Mouse (Mus musculus) neural tube, embryonic 14.5 days (tissue): ENCODE results near the gene Cacna1d. TPM values are rescaled to one million over a fixed set of nuclear protein-coding genes. Genes with fewer than 3 reads are reported as not detected.
A peak's percentile ranks its signal among the peaks of the same experiment; 100 is the strongest.

ENCODE experiments used
- ATAC-seq: fragments of 200-750 bp; cut with Nextera tagmentation; 2 replicates; pipeline ENCODE4 v1.8.0; 2017; ENCODE audit warnings: low read depth, mild to moderate bottlenecking, moderate TSS enrichment, moderate library complexity
- H3K27ac ChIP-seq: fragments of 300-500 bp; sonication (generic); 2 replicates; pipeline ENCODE4 v1.5.1; 2014; ENCODE audit warnings: low read depth, mild to moderate bottlenecking, control low read depth, low read length, moderate library complexity, mixed read lengths
- H3K27me3 ChIP-seq: fragments of 300-500 bp; sonication (generic); 2 replicates; pipeline ENCODE4 v1.6.1; 2014; ENCODE audit warnings: low read length; ENCODE audit not compliant: control insufficient read depth, insufficient read depth
- H3K36me3 ChIP-seq: fragments of 300-500 bp; sonication (generic); 2 replicates; pipeline ENCODE4 v1.6.1; 2014; ENCODE audit warnings: low read length, mixed read lengths; ENCODE audit not compliant: control insufficient read depth, insufficient read depth
- H3K4me1 ChIP-seq: fragments of 300-500 bp; sonication (generic); 2 replicates; pipeline ENCODE4 v1.6.1; 2014; ENCODE audit warnings: low read length; ENCODE audit not compliant: control insufficient read depth, insufficient read depth
- H3K4me2 ChIP-seq: fragments of 300-500 bp; sonication (generic); 2 replicates; pipeline ENCODE4 v1.6.1; 2014; ENCODE audit warnings: mild to moderate bottlenecking, low read depth, low read length, control low read depth
- H3K4me3 ChIP-seq: fragments of 300-500 bp; sonication (generic); 2 replicates; pipeline ENCODE4 v1.5.1; 2014; ENCODE audit warnings: low read depth, low read length, control low read depth, mixed read lengths
- H3K9ac ChIP-seq: fragments of 300-500 bp; sonication (generic); replicated peaks from 2 replicates; pipeline ENCODE4 v1.6.1; 2014; ENCODE audit warnings: low read depth, mild to moderate bottlenecking, control low read depth, low read length, mixed read lengths
- H3K9me3 ChIP-seq: fragments of 300-500 bp; sonication (generic); 2 replicates; pipeline ENCODE4 v1.6.1; 2016; ENCODE audit warnings: low read length; ENCODE audit not compliant: control insufficient read depth
- WGBS: fragments of 180-500 bp; shearing (Covaris S2); extraction: QIAGEN DNeasy Blood & Tissue Kit; methylation state at CpG from one replicate; pipeline ENCODE4 v1.1.7; 2014; 5-methylcytosine and 5-hydroxymethylcytosine counted together
- polyA plus RNA-seq: library from polyadenylated mRNA; unstranded; fragments of >200 nt; fragmentation: Nextera tagmentation; extraction: Ambion mirVana; gene quantifications from 2 replicates; pipeline ENCODE4 v1.2.1, GENCODE M21; 2014

Gene Cacna1d
- polyA plus RNA-seq, 1 experiment from 2014 or later = 23.9 TPM

GRCm38 (mm10) chr14:30163733-30164708 lies 327.2 kb downstream of the Cacna1d start:
- WGBS = 66% methylated on average over 20 of the region's 20 CpGs
- no peaks in the 10 kb centered on the region for H3K9me3 ChIP-seq
- no peak overlapping the region for H3K9ac ChIP-seq
- H3K4me1 ChIP-seq = peaks cover 5% of the 10 kb centered on the region; the same call in 1 of the 2 replicates
- H3K4me3 ChIP-seq = no peak overlapping the region
- peak; percentile 73; the same call in 1 of the 2 replicates for ATAC-seq
- no peaks in the 10 kb centered on the region for H3K27me3 ChIP-seq
- peak overlapping the region; percentile 49; the same call in 1 of the 2 replicates for H3K27ac ChIP-seq
- no peak overlapping the region for H3K4me2 ChIP-seq
- H3K36me3 ChIP-seq = no peaks in the 10 kb centered on the region

GRCm38 (mm10) chr14:30147774-30148173 lies 343.5 kb downstream of the Cacna1d start:
- WGBS = 29% methylated on average over 7 of the region's 7 CpGs

GRCm38 (mm10) chr14:30138379-30138964 lies 352.8 kb downstream of the Cacna1d start:
- Histone ChIP-seq H3K9me3 (no peaks in the 10 kb centered on the region), H3K4me1 (no peaks in the 10 kb centered on the region), H3K36me3 (no peaks in the 10 kb centered on the region), H3K27ac (no peak overlapping the region), H3K27me3 (no peaks in the 10 kb centered on the region), H3K4me3 (no peak overlapping the region), H3K9ac (no peak overlapping the region), H3K4me2 (no peak overlapping the region)
- ATAC-seq = no peak; the same call in 1 of the 2 replicates
- WGBS = 47% methylated on average over 11 of the region's 11 CpGs

More at GRCm38 (mm10) chr14:30147774-30148173, 343.5 kb downstream of the Cacna1d start:
- Histone ChIP-seq H3K27me3 (no peaks in the 10 kb centered on the region), H3K36me3 (no peaks in the 10 kb centered on the region), H3K9ac (no peak overlapping the region), H3K9me3 (no peaks in the 10 kb centered on the region), H3K4me2 (no peak overlapping the region), H3K27ac (peak overlapping the region; percentile 18; the same call in 1 of the 2 replicates), H3K4me3 (no peak overlapping the region), H3K4me1 (no peaks in the 10 kb centered on the region; the same call in 1 of the 2 replicates)
- ATAC-seq = peak; percentile 31; the same call in 1 of the 2 replicates

- H3K9me3 ChIP-seq = no peaks in the 10 kb centered on the region
These were observed 353.3 kb downstream of the Cacna1d start for GRCm38 (mm10) chr14:30137961-30138360.

GRCm38 (mm10) chr14:30136965-30137364 lies 354.3 kb downstream of the Cacna1d start:
- Histone ChIP-seq H3K27me3 (no peaks in the 10 kb centered on the region), H3K27ac (no peak overlapping the region), H3K36me3 (no peaks in the 10 kb centered on the region), H3K4me2 (no peak overlapping the region), H3K9me3 (no peaks in the 10 kb centered on the region), H3K4me3 (no peak overlapping the region), H3K9ac (no peak overlapping the region), H3K4me1 (no peaks in the 10 kb centered on the region)
- 13% methylated on average over 8 of the region's 8 CpGs for WGBS
- ATAC-seq = peak; percentile 89

More at GRCm38 (mm10) chr14:30137961-30138360, 353.3 kb downstream of the Cacna1d start:
- 84% methylated on average over 3 of the region's 3 CpGs for WGBS
- ATAC-seq = no peak
- Histone ChIP-seq H3K9ac (no peak overlapping the region), H3K27ac (no peak overlapping the region), H3K27me3 (no peaks in the 10 kb centered on the region), H3K36me3 (no peaks in the 10 kb centered on the region), H3K4me1 (no peaks in the 10 kb centered on the region), H3K4me2 (no peak overlapping the region), H3K4me3 (no peak overlapping the region)

- Histone ChIP-seq H3K27me3 (no peaks in the 10 kb centered on the region), H3K36me3 (no peaks in the 10 kb centered on the region), H3K4me1 (no peaks in the 10 kb centered on the region), H3K4me2 (no peak overlapping the region), H3K27ac (no peak overlapping the region), H3K9ac (no peak overlapping the region), H3K9me3 (no peaks in the 10 kb centered on the region), H3K4me3 (no peak overlapping the region)
- no peak for ATAC-seq
- 88% methylated on average over 10 of the region's 10 CpGs for WGBS
These were observed 355.9 kb downstream of the Cacna1d start for GRCm38 (mm10) chr14:30135351-30135750.

- Histone ChIP-seq H3K27ac (no peak overlapping the region), H3K4me3 (no peak overlapping the region), H3K9ac (no peak overlapping the region), H3K4me2 (no peak overlapping the region), H3K9me3 (no peaks in the 10 kb centered on the region), H3K4me1 (no peaks in the 10 kb centered on the region), H3K36me3 (no peaks in the 10 kb centered on the region), H3K27me3 (no peaks in the 10 kb centered on the region)
- no peak for ATAC-seq
- WGBS = 62% methylated on average over 3 of the region's 3 CpGs
These were observed 357.6 kb downstream of the Cacna1d start for GRCm38 (mm10) chr14:30133684-30134083.

GRCm38 (mm10) chr14:30131256-30131655 lies 360.0 kb downstream of the Cacna1d start:
- Histone ChIP-seq H3K4me2 (no peak overlapping the region), H3K9me3 (no peaks in the 10 kb centered on the region), H3K4me3 (no peak overlapping the region), H3K4me1 (no peaks in the 10 kb centered on the region), H3K27ac (no peak overlapping the region), H3K9ac (no peak overlapping the region), H3K27me3 (no peaks in the 10 kb centered on the region), H3K36me3 (no peaks in the 10 kb centered on the region)
- 23% methylated on average over 3 of the region's 3 CpGs for WGBS
- ATAC-seq = no peak

GRCm38 (mm10) chr14:30130092-30130491 lies 361.2 kb downstream of the Cacna1d start:
- H3K27ac ChIP-seq = no peak overlapping the region
- H3K36me3 ChIP-seq = no peaks in the 10 kb centered on the region
- H3K4me3 ChIP-seq = no peak overlapping the region
- 89% methylated on average over 9 of the region's 9 CpGs for WGBS
- no peaks in the 10 kb centered on the region for H3K27me3 ChIP-seq
- no peak overlapping the region for H3K4me2 ChIP-seq
- H3K4me1 ChIP-seq = no peaks in the 10 kb centered on the region
- H3K9me3 ChIP-seq = no peaks in the 10 kb centered on the region
- no peak overlapping the region for H3K9ac ChIP-seq
- ATAC-seq = no peak
